Mouse (Mus musculus) hindbrain, postnatal 0 days (tissue): ENCODE measurements around the gene Tmem30b. TPM values are rescaled to one million over a fixed set of nuclear protein-coding genes. Genes with fewer than 3 reads are reported as not detected.

Experiments
- ATAC-seq: fragments of 200-750 bp; cut with Nextera tagmentation; 2 replicates; pipeline ENCODE4 v1.8.0; 2017; ENCODE audit warnings: mild to moderate bottlenecking, moderate TSS enrichment, moderate library complexity
- DNase-seq: peaks from one replicate; pipeline ENCODE4 v3.0.0-alpha.2; 2015; ENCODE audit warnings: low spot score
- H3K27ac ChIP-seq: fragments of 300-500 bp; sonication (generic); 2 replicates; pipeline ENCODE4 v1.5.1; 2014; ENCODE audit warnings: mild to moderate bottlenecking
- H3K27me3 ChIP-seq: fragments of 300-500 bp; sonication (generic); 2 replicates; pipeline ENCODE4 v1.6.1; 2014; ENCODE audit warnings: low read length, mixed read lengths; ENCODE audit not compliant: insufficient read depth
- H3K36me3 ChIP-seq: fragments of 300-500 bp; sonication (generic); 2 replicates; pipeline ENCODE4 v1.6.1; 2014; ENCODE audit warnings: low read length, mixed read lengths; ENCODE audit not compliant: insufficient read depth
- H3K4me1 ChIP-seq: fragments of 300-500 bp; sonication (generic); 2 replicates; pipeline ENCODE4 v1.6.1; 2014; ENCODE audit warnings: antibody characterized with exemption, low read length, mixed read lengths; ENCODE audit not compliant: insufficient read depth
- H3K4me2 ChIP-seq: fragments of 300-500 bp; sonication (generic); 2 replicates; pipeline ENCODE4 v1.6.1; 2014; ENCODE audit warnings: low read depth, mild to moderate bottlenecking, low read length, moderate library complexity, mixed read lengths
- H3K4me3 ChIP-seq: fragments of 300-500 bp; sonication (generic); 2 replicates; pipeline ENCODE4 v1.5.1; 2014; ENCODE audit warnings: low read length
- H3K9ac ChIP-seq: fragments of 300-500 bp; sonication (generic); replicated peaks from 2 replicates; pipeline ENCODE4 v1.6.1; 2014; ENCODE audit warnings: mild to moderate bottlenecking, low read length, moderate library complexity, mixed read lengths
- H3K9me3 ChIP-seq: fragments of 300-500 bp; sonication (generic); 2 replicates; pipeline ENCODE4 v1.6.1; 2016; ENCODE audit warnings: low read length, mixed read lengths
- CTCF ChIP-seq: IDR thresholded peaks from 2 replicates; pipeline ENCODE4 v1.5.1; 2016; ENCODE audit warnings: antibody characterized with exemption, control low read depth, low read depth
- WGBS: fragments of 180-500 bp; shearing (Covaris S2); extraction: QIAGEN DNeasy Blood & Tissue Kit; methylation state at CpG from one replicate; pipeline ENCODE4 v1.1.7; 2014; 5-methylcytosine and 5-hydroxymethylcytosine counted together
- polyA plus RNA-seq: library from polyadenylated mRNA; unstranded; fragments of >200 nt; fragmentation: Nextera tagmentation; extraction: Ambion mirVana; gene quantifications from 2 replicates; pipeline ENCODE4 v1.2.1, GENCODE M21; 2015
- total RNA-seq: library from RNA; depleted of rRNA; stranded (reverse); fragments of >200 nt; gene quantifications from 2 replicates; pipeline ENCODE4 v1.2.3, GENCODE M21; 2014; rRNA removed

Tmem30b gene
- total and polyA plus RNA-seq, 2 experiments from 2014 or later: 0.33 to 0.42 TPM

DNA sequence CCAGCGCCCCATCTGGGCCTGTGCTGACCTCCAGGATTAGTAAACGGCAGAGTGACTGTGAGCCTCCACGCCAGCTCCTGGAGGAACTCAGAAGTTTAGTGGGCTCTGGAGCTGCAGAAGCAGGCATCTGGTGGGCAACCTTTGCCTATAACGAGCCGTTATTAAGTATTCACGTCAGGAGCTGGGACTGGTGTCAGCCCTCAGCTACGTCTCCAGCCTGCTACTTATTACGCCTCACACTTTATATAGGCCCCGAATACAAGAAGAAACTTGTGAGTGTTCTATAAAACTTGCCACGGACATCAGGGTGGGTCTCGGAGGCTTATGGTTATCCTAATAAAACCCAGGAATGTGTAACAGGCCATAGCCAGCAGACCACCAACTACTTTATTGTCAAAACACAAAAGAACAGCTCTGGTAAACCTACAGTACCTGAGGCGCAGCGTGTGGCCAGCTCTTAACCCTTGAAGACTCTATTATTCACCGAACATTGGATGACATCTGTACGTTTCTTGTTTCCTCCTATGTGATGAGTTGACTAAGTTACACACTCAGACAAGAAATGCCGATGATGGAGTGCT, 34.6 kb downstream of the Tmem30b start:
- Histone ChIP-seq H3K4me1 (no peaks in the 10 kb centered on the region), H3K9me3 (no peaks in the 10 kb centered on the region), H3K4me3 (no peak overlapping the region), H3K9ac (no peak overlapping the region), H3K4me2 (no peak overlapping the region), H3K27me3 (no peaks in the 10 kb centered on the region), H3K27ac (no peak overlapping the region), H3K36me3 (no peaks in the 10 kb centered on the region)
- DNase-seq: no peak
- 81% methylated on average over 16 of the region's 16 CpGs for WGBS
- no peak for TF ChIP-seq CTCF
- ATAC-seq: no peak

DNA sequence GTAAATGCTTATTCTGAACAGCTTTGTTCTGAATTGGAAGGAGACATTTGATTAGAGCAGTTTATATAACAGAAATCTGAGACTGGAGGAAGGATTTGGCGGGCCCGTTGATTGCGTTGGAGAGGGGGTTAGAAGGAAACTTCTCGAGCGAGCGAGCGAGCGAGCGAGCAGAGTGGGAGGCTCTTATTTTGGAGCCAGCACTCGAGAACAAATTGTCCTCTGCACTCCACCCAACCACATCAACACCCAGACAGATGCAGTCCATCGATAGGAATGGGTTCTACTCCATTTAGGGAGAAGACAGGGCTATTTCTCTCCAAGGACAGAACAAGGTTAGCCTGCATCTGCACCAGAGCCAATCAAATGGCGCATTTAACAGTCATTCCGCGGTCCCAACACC, 39.1 kb downstream of the Tmem30b start:
- Histone ChIP-seq H3K27me3 (no peaks in the 10 kb centered on the region), H3K27ac (no peak overlapping the region), H3K4me2 (no peak overlapping the region), H3K9ac (no peak overlapping the region), H3K4me1 (no peaks in the 10 kb centered on the region), H3K36me3 (no peaks in the 10 kb centered on the region), H3K4me3 (no peak overlapping the region), H3K9me3 (no peaks in the 10 kb centered on the region)
- TF ChIP-seq CTCF: no peak
- ATAC-seq: no peak
- 83% methylated on average over 14 of the region's 14 CpGs for WGBS
- no peak for DNase-seq

DNA sequence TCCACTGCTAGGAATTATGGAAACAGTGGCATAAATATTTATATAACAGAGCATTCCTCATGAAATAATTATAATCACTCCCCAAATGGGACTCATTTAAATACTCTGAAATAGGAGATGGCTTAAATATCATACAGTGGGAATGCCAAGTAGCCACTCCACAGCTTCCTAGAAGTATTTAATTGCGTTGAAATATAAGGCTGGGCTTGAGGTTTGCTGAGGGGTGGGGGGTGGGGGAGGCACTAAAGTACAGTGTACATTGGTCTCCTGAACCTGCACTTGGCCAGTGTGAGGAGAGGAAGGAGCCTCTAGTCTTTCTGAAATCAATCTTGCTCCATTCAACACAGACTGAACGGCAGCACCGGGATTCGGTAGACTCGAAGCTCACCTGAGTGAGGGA, 39.5 kb downstream of the Tmem30b start:
- no peaks in the 10 kb centered on the region for H3K9me3 ChIP-seq
- 86% methylated on average over 5 of the region's 5 CpGs for WGBS
- H3K36me3 ChIP-seq: no peaks in the 10 kb centered on the region
- H3K27ac ChIP-seq: no peak overlapping the region
- H3K27me3 ChIP-seq: no peaks in the 10 kb centered on the region
- TF ChIP-seq CTCF: no peak
- no peak overlapping the region for H3K4me2 ChIP-seq
- no peaks in the 10 kb centered on the region for H3K4me1 ChIP-seq
- no peak overlapping the region for H3K9ac ChIP-seq
- no peak overlapping the region for H3K4me3 ChIP-seq
- DNase-seq (no peak), ATAC-seq (no peak)

DNA sequence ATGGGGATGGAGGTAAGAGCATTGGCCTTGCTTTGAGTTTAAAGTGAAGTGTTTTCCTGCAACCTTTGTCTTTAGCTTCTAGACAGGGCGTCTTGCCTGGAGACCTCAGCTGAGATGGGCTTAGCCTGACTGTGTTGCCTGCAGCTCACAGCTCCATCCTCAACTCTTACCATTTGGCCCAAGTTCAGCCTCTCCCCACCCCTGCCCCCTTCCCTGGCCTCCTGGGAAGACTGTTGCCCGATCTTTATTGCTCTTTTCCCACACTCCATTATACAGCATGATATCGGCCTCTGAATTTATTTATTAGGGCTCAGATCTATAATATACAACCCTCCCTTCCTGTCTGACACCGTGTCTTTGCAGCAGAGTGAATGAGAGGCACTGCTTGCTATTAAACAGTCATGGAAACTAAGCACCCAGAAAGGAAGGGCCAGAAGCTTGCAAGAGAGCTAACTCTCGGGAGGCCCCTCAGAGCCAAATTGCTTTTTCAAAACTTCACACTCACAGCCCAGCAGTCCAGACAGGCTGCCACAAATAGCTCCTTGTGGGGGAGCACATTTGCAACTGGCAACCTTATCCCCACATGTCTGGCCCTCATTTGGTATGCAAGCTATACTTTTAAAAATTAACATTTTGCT, 45.4 kb downstream of the Tmem30b start:
- Histone ChIP-seq H3K4me2 (no peak overlapping the region), H3K4me3 (no peak overlapping the region), H3K36me3 (no peaks in the 10 kb centered on the region), H3K9me3 (no peaks in the 10 kb centered on the region), H3K9ac (no peak overlapping the region), H3K27ac (no peak overlapping the region), H3K4me1 (no peaks in the 10 kb centered on the region), H3K27me3 (no peaks in the 10 kb centered on the region)
- ATAC-seq: no peak; the same call in 1 of the 2 replicates
- DNase-seq: peak; percentile 6
- no peak for TF ChIP-seq CTCF
- 54% methylated on average over 5 of the region's 5 CpGs for WGBS

DNA sequence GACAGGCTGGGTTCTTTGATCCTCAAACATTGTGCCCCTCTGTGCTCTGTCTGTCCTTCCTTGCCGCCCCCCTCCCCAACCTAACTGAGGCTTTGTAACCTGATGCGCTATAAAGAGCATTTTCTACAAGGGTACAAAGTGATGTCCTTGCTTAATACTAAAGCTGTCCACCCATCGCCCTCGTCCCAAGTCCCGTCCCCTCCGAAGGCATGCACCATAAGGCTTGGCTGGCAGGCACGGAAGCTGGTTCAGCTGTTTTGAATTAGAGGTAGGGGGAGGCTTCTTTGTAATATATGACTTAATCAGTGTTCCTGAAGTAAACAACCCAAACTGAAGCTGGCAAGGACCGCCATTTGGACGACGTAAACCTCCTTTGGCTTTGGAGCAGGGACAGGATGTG, 51.0 kb downstream of the Tmem30b start:
- no peak overlapping the region for H3K9ac ChIP-seq
- no peaks in the 10 kb centered on the region for H3K4me1 ChIP-seq
- ATAC-seq (no peak), DNase-seq (no peak)
- H3K27me3 ChIP-seq: no peaks in the 10 kb centered on the region
- H3K9me3 ChIP-seq: no peaks in the 10 kb centered on the region
- no peak overlapping the region for H3K27ac ChIP-seq
- no peak overlapping the region for H3K4me2 ChIP-seq
- 83% methylated on average over 10 of the region's 10 CpGs for WGBS
- no peak for TF ChIP-seq CTCF
- H3K36me3 ChIP-seq: no peaks in the 10 kb centered on the region
- no peak overlapping the region for H3K4me3 ChIP-seq

DNA sequence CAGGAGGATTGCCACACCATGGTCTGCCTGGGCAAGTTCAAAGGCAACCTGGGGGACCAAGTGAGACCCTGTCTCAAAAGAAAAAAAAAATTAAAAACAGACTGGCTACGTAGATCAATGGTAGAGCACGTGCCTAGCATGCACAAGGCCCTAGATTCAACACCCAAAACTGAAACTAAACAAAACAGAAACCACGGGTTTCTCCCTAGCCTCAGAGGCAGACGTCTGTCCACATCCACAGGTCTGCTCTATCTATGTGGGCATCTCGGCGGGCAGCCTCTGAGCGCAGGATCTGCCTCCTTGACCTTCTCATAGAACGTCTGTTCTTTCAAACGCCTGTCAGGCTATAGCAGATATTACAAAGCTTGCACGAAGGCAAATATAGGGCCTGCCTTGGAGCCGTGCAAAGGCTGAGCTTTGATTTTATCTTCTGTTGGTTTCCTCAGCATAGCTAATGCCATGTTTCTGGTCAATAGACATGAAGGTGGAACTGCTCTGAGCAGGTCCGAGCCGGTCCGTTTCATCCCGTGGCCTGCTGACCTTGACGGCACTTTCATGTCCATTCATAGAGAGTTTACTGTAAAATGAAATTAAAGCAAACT, 52.2 kb downstream of the Tmem30b start:
- WGBS: 90% methylated on average over 16 of the region's 16 CpGs
- Histone ChIP-seq H3K9ac (no peak overlapping the region), H3K4me2 (no peak overlapping the region), H3K4me1 (no peaks in the 10 kb centered on the region), H3K27ac (no peak overlapping the region), H3K27me3 (no peaks in the 10 kb centered on the region), H3K4me3 (no peak overlapping the region), H3K36me3 (no peaks in the 10 kb centered on the region), H3K9me3 (no peaks in the 10 kb centered on the region)
- no peak for DNase-seq
- ATAC-seq: no peak
- no peak for TF ChIP-seq CTCF

Other genes starting within 250 kb of the Tmem30b start
- gene Prkch, start 38.4 kb upstream of the Tmem30b start, total RNA-seq: 10.9 and 16.1 TPM in 2 replicates
- gene Prkch, start 38.4 kb upstream of the Tmem30b start, polyA plus RNA-seq: 5.4 and 6.1 TPM in 2 replicates